Mouse (Mus musculus) embryonic facial prominence, embryonic 15.5 days (tissue): Measurements from ENCODE around the gene Zfp398. TPM values are rescaled to one million over a fixed set of nuclear protein-coding genes. Genes with fewer than 3 reads are reported as not detected.

Experiments
- microRNA counts: library from miRNA; unstranded; fragments of <30 nt; microRNA quantifications from one replicate; lab custom pipeline; 2016
- microRNA-seq: library from miRNA; unstranded; fragments of <30 nt; microRNA quantifications from one replicate; pipeline ENCODE4, GENCODE M21; 2016; ENCODE audit warnings: borderline number of aligned reads
- polyA plus RNA-seq: library from polyadenylated mRNA; unstranded; fragments of >200 nt; fragmentation: Nextera tagmentation; extraction: Ambion mirVana; gene quantifications from 2 replicates; pipeline ENCODE4 v1.2.1, GENCODE M21; 2015

Gene Zfp398
- polyA plus RNA-seq, 1 experiment from 2014 or later, result 11.9 TPM

MicroRNA genes within 50 kb of the gene (microRNA counts, 519-probe panel; counts per million panel counts)
- not detected for microRNA mmu-miR-704 (lab: Ali Mortazavi, UCI)

Small RNA genes within 50 kb of the gene (microRNA-seq; reads per million reads assigned to microRNA genes)
- gene Mir704, result not detected

Other genes starting within 250 kb of the Zfp398 start
- 79.1 and 85.4 TPM in 2 replicates for gene Ezh2, start 240.3 kb upstream of the Zfp398 start, polyA plus RNA-seq
- 257 and 265 TPM in 2 replicates for gene Pdia4, start 22.2 kb upstream of the Zfp398 start, polyA plus RNA-seq
- gene Zfp786, start 4.8 kb upstream of the Zfp398 start, polyA plus RNA-seq, result 3.5 and 4.1 TPM in 2 replicates
- gene Zfp282, start 41.5 kb downstream of the Zfp398 start, polyA plus RNA-seq, result 24.8 and 25.0 TPM in 2 replicates
- 18.4 and 18.7 TPM in 2 replicates for gene Zfp212, start 84.8 kb downstream of the Zfp398 start, polyA plus RNA-seq
- 11.6 and 13.2 TPM in 2 replicates for gene Zfp956, start 117.7 kb downstream of the Zfp398 start, polyA plus RNA-seq
- gene Zfp777, start 213.2 kb downstream of the Zfp398 start, polyA plus RNA-seq, result 7.3 and 8.3 TPM in 2 replicates